Mouse (Mus musculus): ENCODE measurements around the gene Vps13d.

Gene Vps13d

DNA sequence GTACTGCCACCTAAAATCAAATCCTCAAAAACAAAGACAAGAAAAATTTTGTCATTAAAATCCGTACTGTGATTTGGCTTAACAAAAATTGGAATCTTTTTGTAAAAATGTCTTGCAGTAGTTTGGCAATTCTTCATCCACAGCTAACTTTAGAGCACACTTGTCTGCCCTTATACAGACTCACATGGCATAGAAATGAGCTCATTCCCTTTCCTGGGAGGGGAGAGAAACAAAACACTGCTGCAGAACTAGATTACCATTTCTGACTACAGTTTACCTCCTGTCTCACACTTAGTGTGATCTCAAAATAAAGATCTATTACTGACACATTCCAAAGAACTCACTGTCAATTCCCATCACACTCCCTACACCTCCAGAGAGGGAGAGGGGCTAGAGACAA lies 58.1 kb downstream of the Vps13d start:
- no peak for TF ChIP-seq GATA4 (IDR thresholded peaks at IDR 0.05; ENCODE audit: insufficient replicate concordance, low read length)

DNA sequence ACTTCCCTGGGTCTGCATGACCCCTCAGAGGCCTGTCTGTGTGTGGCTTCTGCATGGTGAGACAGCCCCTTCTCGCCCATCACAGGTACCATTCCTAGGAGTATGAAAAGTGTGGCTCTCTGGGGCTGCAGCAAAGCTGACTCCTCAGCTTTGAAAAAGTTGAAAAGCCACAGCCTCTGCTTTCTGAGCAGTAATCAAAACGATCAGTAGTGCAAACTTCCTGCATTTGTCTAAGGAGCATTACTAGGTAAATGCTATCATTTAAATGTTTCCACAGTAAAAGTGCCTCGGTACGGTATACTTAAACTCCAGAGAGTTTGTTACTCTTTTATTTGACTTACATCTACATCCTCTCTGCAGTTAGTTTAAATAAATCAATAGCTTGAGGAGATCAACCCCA lies 59.3 kb downstream of the Vps13d start:
- TF ChIP-seq GATA4 (IDR thresholded peaks at IDR 0.05; ENCODE audit: insufficient replicate concordance, low read length), result no peak

DNA sequence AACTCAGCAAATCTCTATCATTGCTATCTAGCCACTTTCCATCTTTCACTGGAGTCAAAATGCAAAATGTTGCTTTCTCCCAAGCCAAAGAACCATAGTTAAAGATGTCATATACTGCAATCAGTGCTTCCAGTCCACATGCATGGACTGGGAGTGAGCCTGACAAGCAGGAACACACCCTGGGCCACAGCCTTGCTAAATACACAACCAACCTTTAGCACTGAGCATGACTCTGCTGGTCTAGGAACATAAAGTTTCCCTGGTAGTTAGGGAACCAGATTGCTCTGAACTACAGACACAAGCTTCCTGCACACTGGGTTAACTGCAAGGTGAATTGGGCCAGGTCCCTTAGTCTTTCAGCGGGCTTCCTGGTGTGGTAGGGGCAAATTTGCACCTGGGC lies 64.0 kb downstream of the Vps13d start:
- no peak for TF ChIP-seq GATA4 (IDR thresholded peaks at IDR 0.05; ENCODE audit: insufficient replicate concordance, low read length)

DNA sequence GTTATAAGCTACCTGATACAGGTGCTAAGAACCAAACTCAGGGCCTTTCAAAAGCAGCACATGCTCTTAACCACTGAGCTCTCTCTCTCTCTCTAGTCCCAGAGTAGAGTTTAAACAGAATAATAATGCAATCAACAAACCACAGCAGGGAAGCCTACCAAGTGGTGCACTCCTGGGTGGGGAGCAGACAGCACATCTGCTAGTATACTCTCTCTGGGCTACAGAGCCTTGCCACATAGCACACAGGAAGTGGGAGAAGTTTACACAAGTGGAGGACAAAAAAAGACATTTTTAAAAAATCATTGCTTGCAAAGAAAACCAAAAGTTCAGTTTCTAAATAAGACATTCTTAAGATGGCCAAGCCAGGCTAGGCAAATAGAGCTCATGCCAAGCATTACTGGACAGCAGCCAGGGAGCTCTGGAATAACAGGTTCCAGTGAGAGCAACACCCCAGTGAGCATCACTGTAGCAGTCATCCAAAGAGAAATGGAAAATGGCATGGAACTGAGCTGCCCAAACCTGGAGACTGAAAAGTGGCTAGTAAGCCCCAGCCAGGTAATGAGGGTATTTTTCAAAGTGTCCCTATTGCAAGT lies 64.8 kb downstream of the Vps13d start:
- no peak for TF ChIP-seq GATA4 (IDR thresholded peaks at IDR 0.05; ENCODE audit: insufficient replicate concordance, low read length)

DNA sequence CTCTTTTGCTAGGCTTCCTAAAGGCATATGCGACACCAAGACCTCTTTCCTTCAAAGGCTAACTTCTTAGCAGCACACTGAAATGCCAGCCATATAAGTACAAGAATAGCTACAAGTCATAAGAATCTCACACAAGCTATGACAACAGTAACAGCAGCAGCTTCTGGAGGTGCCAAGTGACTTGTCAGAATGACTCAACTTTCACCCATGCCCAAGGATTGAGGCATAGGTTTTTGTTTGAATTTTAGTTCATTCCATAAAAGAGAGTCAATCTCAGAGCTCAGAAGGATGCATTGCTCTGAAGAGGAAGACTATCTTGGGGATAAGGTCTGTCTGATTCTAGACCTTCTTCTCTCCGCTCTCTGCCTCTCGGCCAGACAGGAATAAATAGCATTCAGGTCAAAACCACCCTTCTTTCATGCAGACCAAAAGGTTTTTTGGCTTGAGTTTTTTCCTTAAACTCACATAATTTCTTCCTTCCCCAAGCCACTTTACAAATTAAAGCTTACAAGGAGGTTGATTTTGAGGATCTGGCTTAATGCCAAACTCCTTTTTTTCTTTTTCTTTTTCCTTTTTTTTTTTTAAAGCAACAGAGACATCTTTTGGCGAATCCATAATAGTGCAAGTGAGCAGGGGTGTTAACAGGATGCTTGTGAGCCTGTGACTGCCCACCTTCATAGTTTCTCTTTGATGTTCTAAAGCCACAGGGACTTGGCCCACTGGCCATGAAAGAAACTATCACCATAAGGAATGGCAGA lies 69.2 kb downstream of the Vps13d start:
- no peak for TF ChIP-seq GATA4 (IDR thresholded peaks at IDR 0.05; ENCODE audit: insufficient replicate concordance, low read length)

DNA sequence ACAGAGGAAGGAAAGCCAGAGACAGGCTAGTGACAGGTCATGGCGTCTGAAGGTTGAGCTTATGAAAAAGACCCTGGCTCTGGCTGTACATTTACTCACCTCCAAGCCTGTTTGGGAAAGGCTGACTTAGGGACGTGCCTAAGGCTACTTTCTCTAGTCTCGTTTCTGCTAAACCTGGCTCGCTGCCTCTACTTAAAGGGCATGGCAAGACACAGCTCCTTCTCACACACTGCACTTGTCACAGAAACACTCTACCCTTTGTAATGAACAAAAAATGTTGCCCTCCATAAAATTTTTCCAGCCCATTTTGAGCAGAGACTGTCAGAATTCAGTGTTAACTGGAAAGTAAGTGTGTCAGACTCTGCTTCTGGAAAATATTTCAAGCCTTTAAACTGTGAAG lies 70.4 kb downstream of the Vps13d start:
- no peak for TF ChIP-seq GATA4 (IDR thresholded peaks at IDR 0.05; ENCODE audit: insufficient replicate concordance, low read length)

DNA sequence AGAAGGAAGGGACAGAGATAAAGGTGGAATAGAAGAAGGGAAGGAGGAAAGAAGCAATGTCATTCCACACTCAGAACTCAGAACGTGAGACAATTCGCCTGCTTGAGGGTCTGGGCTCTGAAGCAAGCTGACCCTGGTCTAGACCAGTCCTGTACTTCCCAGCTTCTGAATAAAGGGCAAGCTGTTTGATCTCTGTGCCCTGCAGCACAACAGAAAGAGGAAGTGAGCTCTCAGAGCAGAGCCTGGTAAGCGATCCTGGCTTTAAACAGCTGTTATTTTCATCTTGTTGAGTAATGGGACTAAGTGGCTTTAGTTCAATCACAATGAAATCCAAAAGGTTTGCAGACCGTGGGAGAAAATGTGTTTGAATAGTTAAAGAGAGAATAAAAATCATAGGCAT lies 83.2 kb downstream of the Vps13d start:
- no peak for TF ChIP-seq GATA4 (IDR thresholded peaks at IDR 0.05; ENCODE audit: insufficient replicate concordance, low read length)

DNA sequence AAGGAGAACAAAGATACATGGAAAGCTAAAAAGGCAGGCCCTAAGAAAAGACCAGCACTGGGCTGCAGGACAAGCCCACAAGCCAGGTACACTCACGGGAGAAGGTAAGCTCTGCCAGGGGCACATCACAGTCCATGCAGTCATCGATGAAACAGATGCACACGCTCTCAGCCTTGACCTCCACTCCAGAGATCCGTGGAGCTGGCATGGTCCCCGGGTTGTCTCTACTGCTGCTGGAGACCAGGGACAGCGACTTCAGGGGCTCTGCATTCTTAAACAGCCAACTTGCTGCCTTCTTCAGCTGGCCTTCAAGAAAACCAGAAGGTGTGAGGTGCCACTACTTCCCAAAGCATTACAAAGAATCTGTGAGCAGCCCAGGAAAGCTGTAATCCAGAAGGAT lies 84.1 kb downstream of the Vps13d start:
- TF ChIP-seq GATA4 (IDR thresholded peaks at IDR 0.05; ENCODE audit: insufficient replicate concordance, low read length), result no peak

DNA sequence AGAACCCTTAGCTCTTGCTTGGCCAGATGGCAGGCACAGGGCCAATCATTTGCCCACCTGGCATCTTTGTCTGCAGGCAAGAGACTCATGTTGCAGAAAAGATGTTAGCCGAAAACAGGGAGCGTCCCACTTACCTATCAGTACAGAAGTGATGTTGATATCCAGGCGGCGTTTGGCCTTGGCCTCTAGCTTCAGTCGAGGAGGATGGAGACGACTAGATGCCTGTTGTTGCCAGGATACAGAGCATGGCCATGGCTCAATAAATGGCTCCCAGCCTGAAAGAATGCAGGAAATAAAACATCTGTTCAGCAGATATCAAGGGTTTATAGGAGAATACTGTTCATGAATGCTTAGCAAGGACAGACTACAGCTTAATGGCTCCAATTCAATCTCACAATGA lies 88.0 kb downstream of the Vps13d start:
- no peak for TF ChIP-seq GATA4 (IDR thresholded peaks at IDR 0.05; ENCODE audit: insufficient replicate concordance, low read length)

DNA sequence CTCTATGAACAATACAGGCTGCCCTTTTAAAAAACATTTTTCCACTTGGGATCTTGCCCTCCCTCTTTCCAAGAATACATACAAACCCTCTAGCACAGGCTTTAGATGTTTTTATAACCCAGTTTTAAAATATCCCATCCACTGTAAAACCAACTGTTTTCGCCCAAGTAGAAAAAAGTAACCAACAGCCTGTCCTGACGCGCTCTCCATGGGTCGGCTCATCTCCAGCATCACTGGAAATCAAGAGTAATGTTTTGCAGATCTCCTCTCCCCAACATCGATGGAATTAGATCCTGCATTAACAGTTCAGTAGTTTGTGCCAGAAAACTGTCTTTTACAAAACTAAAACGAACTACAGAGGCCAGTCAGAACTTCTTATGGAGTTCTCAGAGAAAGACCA lies 89.5 kb downstream of the Vps13d start:
- no peak for TF ChIP-seq GATA4 (IDR thresholded peaks at IDR 0.05; ENCODE audit: insufficient replicate concordance, low read length)

DNA sequence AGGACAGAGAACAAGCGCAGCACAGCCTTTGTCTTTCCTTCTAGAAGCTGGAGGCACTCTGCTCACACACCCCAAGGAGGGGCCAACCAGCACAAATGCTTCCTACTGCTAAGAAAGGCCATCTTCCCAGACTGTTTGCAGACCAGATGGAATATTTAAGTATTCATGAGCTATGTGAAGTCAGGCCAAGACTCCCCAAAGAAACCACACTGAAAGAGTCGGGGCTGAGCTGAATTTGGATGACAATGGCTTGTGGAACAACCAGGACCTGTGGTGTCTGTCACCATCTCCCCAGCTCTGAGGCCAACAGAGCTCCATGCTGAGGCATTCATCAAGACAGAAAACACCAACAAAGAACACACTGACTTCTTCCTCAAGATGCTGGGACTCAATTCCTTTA lies 89.9 kb downstream of the Vps13d start:
- no peak for TF ChIP-seq GATA4 (IDR thresholded peaks at IDR 0.05; ENCODE audit: insufficient replicate concordance, low read length)

DNA sequence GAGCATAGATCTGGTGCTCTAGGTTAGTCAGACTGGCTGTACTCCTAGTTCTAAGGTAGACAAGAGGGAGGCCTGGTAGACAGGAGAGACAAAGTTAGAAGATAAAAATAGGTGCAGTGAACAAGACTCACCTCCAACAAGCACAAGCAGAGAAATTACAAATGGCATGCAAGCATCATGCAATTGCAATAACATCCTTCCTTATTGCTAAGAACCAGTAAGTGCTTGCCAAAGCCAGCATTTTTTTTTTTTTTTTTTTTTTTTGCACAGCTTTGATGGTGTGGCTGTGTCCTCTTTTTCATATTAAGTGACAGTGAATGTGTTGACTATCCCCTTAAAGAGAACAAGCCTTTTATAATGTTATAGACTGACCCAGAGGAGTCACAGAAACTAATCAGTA lies 91.2 kb downstream of the Vps13d start:
- TF ChIP-seq GATA4 (IDR thresholded peaks at IDR 0.05; ENCODE audit: insufficient replicate concordance, low read length), result no peak

DNA sequence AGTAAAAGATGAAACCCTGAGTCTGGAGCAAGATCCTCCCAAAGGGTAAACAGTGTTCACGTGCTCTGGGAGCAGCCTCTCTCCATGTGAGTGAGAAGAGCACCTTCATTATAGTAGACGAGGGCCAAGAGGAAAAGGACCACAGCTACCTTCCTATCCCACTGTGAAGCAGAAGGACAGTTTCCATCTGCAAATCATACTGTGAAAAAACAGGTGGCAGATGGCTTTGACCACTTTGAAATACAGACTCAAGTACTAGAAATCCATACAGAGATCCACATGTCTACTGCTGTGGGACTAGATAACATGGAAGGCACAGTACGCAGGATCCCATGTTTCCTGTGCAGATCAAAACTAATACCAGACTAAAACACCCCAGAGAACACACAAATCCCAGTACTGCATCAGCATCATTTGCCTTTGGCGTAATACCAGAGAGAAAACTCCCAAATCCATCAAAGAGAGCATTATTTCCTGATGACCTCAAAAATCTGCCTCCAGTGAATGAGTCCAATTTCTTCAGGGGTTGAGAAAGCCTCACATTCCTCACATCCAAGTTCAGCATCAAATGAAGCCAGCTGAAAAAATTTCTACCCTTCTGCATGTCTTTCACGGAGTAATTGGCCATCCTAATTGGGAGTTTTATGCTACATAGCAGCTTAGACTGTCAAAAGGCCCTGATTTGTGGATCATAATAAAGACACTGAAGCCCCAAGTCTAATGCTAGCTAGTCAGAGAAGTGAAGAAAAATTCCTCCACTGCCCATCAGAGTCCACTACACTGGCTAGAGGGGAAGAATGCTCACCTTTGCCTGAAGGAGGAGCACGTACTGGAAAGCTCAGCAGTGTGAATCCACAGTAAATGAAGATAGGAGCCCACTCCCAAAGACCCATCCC lies 92.7 kb downstream of the Vps13d start:
- no peak for TF ChIP-seq GATA4 (IDR thresholded peaks at IDR 0.05; ENCODE audit: insufficient replicate concordance, low read length)

DNA sequence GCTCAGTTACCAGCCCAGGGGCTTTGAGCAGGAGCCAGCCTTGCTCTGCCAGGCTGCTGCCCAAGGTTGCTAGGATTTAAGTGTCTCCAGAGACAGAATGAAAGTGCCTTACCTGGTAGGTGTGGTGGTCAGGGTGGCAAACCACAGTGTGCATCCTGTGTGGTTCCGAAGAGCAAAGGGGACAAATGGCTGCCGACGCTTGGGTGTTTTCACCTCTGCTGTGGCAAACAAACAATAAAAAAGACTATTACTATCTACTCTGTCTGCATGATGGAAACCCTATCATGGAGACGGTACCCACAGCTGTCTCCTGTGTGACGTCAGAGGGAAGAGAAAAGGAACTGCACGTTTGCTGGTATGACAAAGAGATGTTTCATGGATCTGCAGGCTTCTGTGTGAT lies 95.0 kb downstream of the Vps13d start:
- no peak for TF ChIP-seq GATA4 (IDR thresholded peaks at IDR 0.05; ENCODE audit: insufficient replicate concordance, low read length)

DNA sequence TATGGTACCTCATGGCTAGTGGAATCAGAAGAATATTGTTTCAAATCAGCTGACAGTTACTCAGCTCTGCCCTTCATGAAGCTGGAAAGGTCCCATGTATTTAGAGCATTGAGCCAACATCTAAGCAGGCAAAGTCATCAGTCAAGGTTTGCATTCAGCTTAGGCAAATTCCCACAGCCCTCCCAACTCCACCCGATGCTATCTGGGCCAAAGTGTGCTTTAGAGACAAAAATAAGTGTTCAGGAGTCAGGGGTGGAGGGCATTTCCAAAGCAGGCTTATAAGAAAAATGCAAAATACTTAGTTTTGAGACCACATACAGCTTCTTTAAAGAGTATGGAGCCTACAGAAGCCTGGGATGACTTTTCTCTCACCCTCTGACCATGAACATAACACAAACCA lies 95.5 kb downstream of the Vps13d start:
- TF ChIP-seq GATA4 (IDR thresholded peaks at IDR 0.05; ENCODE audit: insufficient replicate concordance, low read length), result no peak

DNA sequence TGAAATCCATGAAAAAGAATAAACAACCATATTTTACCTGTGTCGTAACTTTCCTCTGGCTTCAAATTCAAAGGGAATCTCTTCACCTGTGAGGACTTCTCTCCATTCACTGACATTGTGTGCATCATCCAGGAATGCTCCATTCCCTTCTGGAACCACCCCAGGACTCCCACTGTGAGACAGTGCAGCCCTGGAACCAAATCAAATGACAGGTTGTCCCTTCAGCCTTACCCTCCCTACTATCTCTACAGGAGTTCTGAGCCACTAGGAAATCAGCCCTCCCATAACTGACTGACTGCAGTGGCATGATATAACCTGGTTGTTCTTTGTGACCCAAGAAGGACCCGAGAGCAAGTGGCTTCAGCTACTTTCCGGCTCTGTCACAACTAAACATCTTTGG lies 96.8 kb downstream of the Vps13d start:
- no peak for TF ChIP-seq GATA4 (IDR thresholded peaks at IDR 0.05; ENCODE audit: insufficient replicate concordance, low read length)
